Mouse (Mus musculus) CH12.LX (cell line): ENCODE data around the gene Hspa1a. TPM values are rescaled to one million over a fixed set of nuclear protein-coding genes. Genes with fewer than 3 reads are reported as not detected.
A peak's percentile ranks its signal among the peaks of the same experiment; 100 is the strongest.

Experiments used
- DNase-seq: peaks from one replicate; pipeline ENCODE4 v3.0.0-alpha.2; 2013; ENCODE audit errors: extremely low read depth
- H3K27ac ChIP-seq: 2 replicates; pipeline ENCODE4 v1.5.1; 2012; ENCODE audit warnings: low read depth, mild to moderate bottlenecking, control low read depth, moderate library complexity; ENCODE audit not compliant: insufficient read depth
- H3K27me3 ChIP-seq: replicated peaks from 2 replicates; pipeline ENCODE3; 2012; ENCODE audit warnings: inconsistent platforms
- H3K36me3 ChIP-seq, 2 experiments: replicated peaks in 1 of 2; 2 replicates each; pipeline versions ENCODE3 to v1.6.1; 2012; ENCODE audit warnings: inconsistent platforms in 1 of 2, low read length in 1 of 2, mild to moderate bottlenecking in 1 of 2, mixed read lengths in 1 of 2, moderate library complexity in 1 of 2; ENCODE audit not compliant: control insufficient read depth in 1 of 2, insufficient read depth in 1 of 2
- H3K4me1 ChIP-seq, 2 experiments: 2 replicates each; pipeline ENCODE4 v1.6.1; 2012; ENCODE audit warnings: inconsistent platforms in 1 of 2, moderate library complexity in 1 of 2; ENCODE audit not compliant: insufficient read depth in 2 of 2, control insufficient read depth in 1 of 2
- H3K4me2 ChIP-seq: 2 replicates; pipeline ENCODE4 v1.6.1; 2012; ENCODE audit warnings: low read depth, mild to moderate bottlenecking, control low read depth; ENCODE audit not compliant: poor library complexity, insufficient read depth, severe bottlenecking
- H3K4me3 ChIP-seq, 3 experiments: fragments of 150-350 bp in 1 of 3; sonication (generic) in 1 of 3; replicated peaks in 1 of 3; 2 replicates each; pipeline versions ENCODE3 to v1.5.1; 2011 to 2012; ENCODE audit warnings: low read depth in 2 of 3, low read length in 2 of 3, mild to moderate bottlenecking in 2 of 3, moderate library complexity in 2 of 3, control low read depth in 1 of 3, improper control_type of control experiment in 1 of 3, inconsistent platforms in 1 of 3, mixed read lengths in 1 of 3; ENCODE audit not compliant: poor library complexity in 1 of 3
- H3K79me2 ChIP-seq: replicated peaks from 2 replicates; pipeline ENCODE4 v1.6.1; 2012; ENCODE audit warnings: mild to moderate bottlenecking, moderate library complexity; ENCODE audit not compliant: control insufficient read depth, poor library complexity, insufficient read depth, severe bottlenecking; ENCODE audit errors: extremely low read depth
- H3K9ac ChIP-seq: 2 replicates; pipeline ENCODE4 v1.6.1; 2012; ENCODE audit warnings: low read depth, mild to moderate bottlenecking, control low read depth, moderate library complexity; ENCODE audit not compliant: insufficient read depth
- H3K9me3 ChIP-seq: replicated peaks from 2 replicates; pipeline ENCODE3; 2012; ENCODE audit warnings: low read length, inconsistent platforms, mixed read lengths
- CHD1 ChIP-seq: IDR thresholded peaks from 2 replicates; pipeline ENCODE4 v1.6.1; 2012; ENCODE audit warnings: low read depth, low read length, improper control_type of control experiment, inconsistent platforms
- CHD2 ChIP-seq: IDR thresholded peaks from 2 replicates; pipeline ENCODE4 v1.6.1; 2011; ENCODE audit warnings: low read length, improper control_type of control experiment
- CTCF ChIP-seq, 2 experiments: IDR thresholded peaks in 1 of 2; conservative IDR thresholded peaks in 1 of 2; 2 replicates each; pipeline ENCODE4 v1.5.1; 2011 to 2012; ENCODE audit warnings: low read depth in 2 of 2, low read length in 2 of 2, improper control_type of control experiment in 1 of 2, inconsistent platforms in 1 of 2, mild to moderate bottlenecking in 1 of 2, moderate library complexity in 1 of 2
- ELF1 ChIP-seq: IDR thresholded peaks from 2 replicates; pipeline ENCODE4 v1.6.1; 2014; ENCODE audit warnings: low read depth, mild to moderate bottlenecking, inconsistent platforms, low read length, improper control_type of control experiment
- GABPA ChIP-seq: IDR thresholded peaks from 2 replicates; pipeline ENCODE4 v1.6.1; 2012; ENCODE audit warnings: low read depth, low read length, improper control_type of control experiment, inconsistent platforms; ENCODE audit not compliant: insufficient replicate concordance
- IRF4 ChIP-seq: IDR thresholded peaks from 2 replicates; pipeline ENCODE4 v1.6.1; 2014; ENCODE audit warnings: low read depth, mild to moderate bottlenecking, inconsistent platforms, low read length, improper control_type of control experiment
- JUN ChIP-seq: IDR thresholded peaks from 2 replicates; pipeline ENCODE4 v1.6.1; 2011; ENCODE audit warnings: low read depth, mild to moderate bottlenecking, low read length, improper control_type of control experiment, moderate library complexity; ENCODE audit not compliant: insufficient read depth
- JUND ChIP-seq: conservative IDR thresholded peaks from 2 replicates; pipeline ENCODE4 v1.6.1; 2011; ENCODE audit warnings: low read depth, low read length, improper control_type of control experiment
- MAFK ChIP-seq: IDR thresholded peaks from 2 replicates; pipeline ENCODE4 v1.6.1; 2011; ENCODE audit warnings: low read length, improper control_type of control experiment; ENCODE audit not compliant: insufficient replicate concordance
- MAZ ChIP-seq: IDR thresholded peaks from 2 replicates; pipeline ENCODE4 v1.6.1; 2012; ENCODE audit warnings: low read depth, mild to moderate bottlenecking, inconsistent platforms, low read length, improper control_type of control experiment, moderate library complexity
- MYC ChIP-seq: IDR thresholded peaks from 2 replicates; pipeline ENCODE4 v1.6.1; 2011; ENCODE audit warnings: low read depth, mild to moderate bottlenecking, improper control_type of control experiment, low read length
- NRF1 ChIP-seq: IDR thresholded peaks from 2 replicates; pipeline ENCODE4 v1.6.1; 2014; ENCODE audit warnings: low read depth, mild to moderate bottlenecking, inconsistent platforms, low read length, improper control_type of control experiment, moderate library complexity
- POLR2AphosphoS2 ChIP-seq: IDR thresholded peaks from 2 replicates; pipeline ENCODE4 v1.6.1; 2011; ENCODE audit warnings: low read depth, low read length, improper control_type of control experiment
- RAD21 ChIP-seq: IDR thresholded peaks from 2 replicates; pipeline ENCODE4 v1.6.1; 2011; ENCODE audit warnings: low read depth, mild to moderate bottlenecking, low read length, improper control_type of control experiment, moderate library complexity
- SMC3 ChIP-seq: IDR thresholded peaks from 2 replicates; pipeline ENCODE4 v1.6.1; 2011; ENCODE audit warnings: low read depth, low read length, improper control_type of control experiment
- TCF12 ChIP-seq: IDR thresholded peaks from 2 replicates; pipeline ENCODE4 v1.6.1; 2014; ENCODE audit warnings: low read depth, mild to moderate bottlenecking, inconsistent platforms, low read length, improper control_type of control experiment
- ZKSCAN1 ChIP-seq: IDR thresholded peaks from 2 replicates; pipeline ENCODE4 v1.6.1; 2012; ENCODE audit warnings: low read depth, inconsistent platforms, low read length, improper control_type of control experiment, borderline replicate concordance
- ZMIZ1 ChIP-seq: IDR thresholded peaks from 2 replicates; pipeline ENCODE4 v1.6.1; 2012; ENCODE audit warnings: low read depth, mild to moderate bottlenecking, inconsistent platforms, low read length, improper control_type of control experiment
- dilution Hi-C: fragments of 300-500 bp; cut with MboI; formaldehyde crosslinking; loops from 2 replicates; pipeline ENCODE4 v1.14.3; 2020; ENCODE audit warnings: low sequenced_read_pairs; ENCODE audit not compliant: extremely low pct_unique_long_range_greater_than_20kb, extremely low pct_ligation_motif_present
- in situ Hi-C: fragments of 300-500 bp; cut with MboI; formaldehyde crosslinking; loops from 3 replicates; pipeline ENCODE4 v1.14.3; 2019; ENCODE audit warnings: low sequenced_read_pairs, low pct_ligation_motif_present, low pct_unique_long_range_greater_than_20kb, mixed read lengths
- polyA plus RNA-seq: library from polyadenylated mRNA; unstranded; fragments of >175 nt; gene quantifications from 2 replicates; pipeline ENCODE4 v1.2.1, GENCODE M21; 2012; ENCODE audit warnings: low read depth; ENCODE audit not compliant: insufficient read length
- total RNA-seq, 2 experiments: library from RNA; depleted of rRNA; stranded (reverse); fragments of 300-350 nt in 1 of 2; fragments of >200 nt in 1 of 2; gene quantifications; 2 replicates each; pipeline ENCODE4 v1.2.3; 2012 to 2014

The Hspa1a gene
- total and polyA plus RNA-seq, 3 experiments: not detected

DNA sequence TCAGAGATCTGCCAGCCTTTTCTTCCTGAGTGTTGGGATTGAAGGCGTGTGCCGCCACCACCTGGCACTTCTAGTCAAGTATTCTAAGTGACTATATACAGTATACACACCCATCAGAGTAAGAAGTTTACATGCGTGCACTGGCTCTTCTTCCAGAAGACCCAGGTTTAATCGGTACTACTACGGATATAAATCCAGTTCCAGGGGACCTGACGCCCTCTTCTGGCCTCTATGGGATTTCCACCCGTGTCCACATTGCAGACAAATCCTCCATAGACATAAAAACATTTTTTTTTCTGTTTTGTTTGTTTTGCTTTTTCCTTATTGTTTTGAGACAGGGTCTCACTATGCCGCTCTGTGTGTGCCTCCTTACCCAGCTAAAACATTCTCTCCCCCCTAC lies 24.4 kb downstream of the Hspa1a start:
- Histone ChIP-seq H3K9me3 (no peaks in the 10 kb centered on the region), H3K36me3 (peaks cover 15 to 36% of the 10 kb centered on the region in 2 experiments), H3K4me1 (peaks cover 10 to 15% of the 10 kb centered on the region in 2 experiments; a peak in 3 of 4 replicates), H3K4me2 (no peak overlapping the region), H3K4me3 (no peak overlapping the region), H3K79me2 (peaks cover 19% of the 10 kb centered on the region), H3K27ac (no peak overlapping the region), H3K9ac (no peak overlapping the region), H3K27me3 (no peaks in the 10 kb centered on the region)
- dilution Hi-C loops: no loop called here
- DNase-seq: peak; percentile 46
- peak; percentile 17 for TF ChIP-seq RAD21
- TF ChIP-seq SMC3: peak; percentile 10; the same call in 1 of the 2 replicates
- TF ChIP-seq MAZ: no peak
- peak; percentile 36 to 56; a peak in 3 of 4 replicates for TF ChIP-seq CTCF (conservative IDR thresholded peaks at IDR 0.05 in 1 of 2, IDR thresholded peaks at IDR 0.05 in 1 of 2; ENCODE audit: low read depth in 2 of 2, low read length in 2 of 2)
- no peak for TF ChIP-seq MAFK
- TF ChIP-seq, all 38 proteins: peak for 3
- in situ Hi-C loops: no loop called here

DNA sequence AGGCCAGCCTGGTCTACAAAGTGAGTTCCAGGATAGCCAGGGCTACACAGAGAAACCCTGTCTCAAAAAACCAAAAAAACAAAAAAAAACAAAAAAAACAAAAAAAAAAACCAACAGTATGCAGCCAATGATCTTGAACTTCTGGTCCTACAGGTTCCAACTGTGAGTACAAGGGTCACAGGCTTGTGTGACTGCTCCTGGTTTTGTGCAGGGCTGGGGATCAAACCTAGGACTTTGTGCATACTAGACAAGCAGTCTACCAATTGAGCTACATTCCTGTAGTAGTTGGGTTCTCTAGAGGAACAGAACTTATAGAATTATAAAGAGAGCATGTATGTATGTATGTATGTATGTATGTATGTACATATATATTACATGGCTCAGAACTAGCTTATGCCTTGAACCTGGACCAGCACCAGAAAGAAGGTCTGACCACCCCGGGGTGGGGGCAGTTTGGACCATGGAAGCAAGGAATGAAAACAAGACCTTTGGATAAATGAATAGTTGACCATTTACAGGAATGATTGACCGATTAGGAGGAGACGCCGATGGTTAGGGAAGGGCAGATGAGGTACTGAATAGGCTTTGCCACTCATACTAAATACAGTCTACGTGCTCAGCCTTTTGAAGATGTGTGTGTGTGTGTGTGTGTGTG lies 25.3 kb downstream of the Hspa1a start:
- H3K4me1 ChIP-seq: peaks cover 10 to 15% of the 10 kb centered on the region in 2 experiments; a peak in 3 of 4 replicates
- dilution Hi-C loops: no loop called here
- peaks cover 15 to 32% of the 10 kb centered on the region in 2 experiments for H3K36me3 ChIP-seq
- in situ Hi-C loops: no loop called here
- H3K4me3 ChIP-seq: no peak overlapping the region
- no peak for TF ChIP-seq IRF4
- no peak for TF ChIP-seq RAD21
- no peak for TF ChIP-seq CHD2
- no peak for TF ChIP-seq JUND
- no peak for TF ChIP-seq POLR2AphosphoS2
- TF ChIP-seq ZMIZ1: no peak
- TF ChIP-seq CHD1: no peak
- TF ChIP-seq ZKSCAN1: no peak
- no peak for TF ChIP-seq NRF1
- TF ChIP-seq TCF12: no peak
- TF ChIP-seq MYC: no peak
- no peak for TF ChIP-seq JUN
- TF ChIP-seq ELF1: no peak
- TF ChIP-seq GABPA: no peak
- TF ChIP-seq, all 38 proteins: peak for 0
- peaks cover 14% of the 10 kb centered on the region for H3K79me2 ChIP-seq
- H3K9ac ChIP-seq: no peak overlapping the region
- H3K27ac ChIP-seq: no peak overlapping the region
- no peak for DNase-seq
- H3K9me3 ChIP-seq: no peaks in the 10 kb centered on the region
- H3K4me2 ChIP-seq: no peak overlapping the region
- H3K27me3 ChIP-seq: no peaks in the 10 kb centered on the region
